Mouse (Mus musculus): ENCODE data around the gene Exph5. TPM values are rescaled to one million over a fixed set of nuclear protein-coding genes. Genes with fewer than 3 reads are reported as not detected.
A peak's percentile ranks its signal among the peaks of the same experiment; 100 is the strongest.

The Exph5 gene
- polyA plus RNA-seq, 1 experiment from 2014 or later = 0.35 TPM

GRCm38 (mm10) chr9:53390136-53390535 lies 88.7 kb downstream of the Exph5 start:
- Histone ChIP-seq H3K9ac (no peak overlapping the region), H3K4me3 (replicated peaks; ENCODE audit: low read length) (no peak overlapping the region), H3K4me1 (replicated peaks; ENCODE audit: control insufficient read depth, insufficient read depth, low read length) (0 out of 2 replicates have a peak, but pooled peaks cover 1% of the 10 kb centered on the region), H3K27me3 (ENCODE audit: control insufficient read depth, insufficient read depth, low read length) (no peaks in the 10 kb centered on the region), H3K9me3 (ENCODE audit: control insufficient read depth, low read length) (no peaks in the 10 kb centered on the region), H3K36me3 (replicated peaks; ENCODE audit: control insufficient read depth, insufficient read depth) (no peaks in the 10 kb centered on the region), H3K4me2 (replicated peaks) (no peak overlapping the region), H3K27ac (no peak overlapping the region)
- DNase-seq (ENCODE audit: low spot score) (no peak), ATAC-seq (ENCODE audit: low FRiP score) (no peak)
- 86% methylated on average over 7 of the region's 7 CpGs for WGBS

GRCm38 (mm10) chr9:53397685-53398387 lies 96.4 kb downstream of the Exph5 start:
- DNase-seq (ENCODE audit: low spot score) (no peak), ATAC-seq (ENCODE audit: low FRiP score) (no peak)
- H3K4me3 ChIP-seq (replicated peaks; ENCODE audit: low read length) = no peak overlapping the region
- 83% methylated on average over 13 of the region's 13 CpGs for WGBS
- no peak overlapping the region for H3K27ac ChIP-seq
- no peaks in the 10 kb centered on the region for H3K9me3 ChIP-seq (ENCODE audit: control insufficient read depth, low read length)
- H3K9ac ChIP-seq = no peak overlapping the region
- H3K4me2 ChIP-seq (replicated peaks) = no peak overlapping the region
- no peaks in the 10 kb centered on the region for H3K36me3 ChIP-seq (replicated peaks; ENCODE audit: control insufficient read depth, insufficient read depth)
- H3K4me1 ChIP-seq (replicated peaks; ENCODE audit: control insufficient read depth, insufficient read depth, low read length) = peaks cover 9% of the 10 kb centered on the region
- H3K27me3 ChIP-seq (ENCODE audit: control insufficient read depth, insufficient read depth, low read length) = no peaks in the 10 kb centered on the region

- WGBS = 12% methylated on average over 5 of the region's 5 CpGs
- H3K27me3 ChIP-seq (ENCODE audit: control insufficient read depth, insufficient read depth, low read length) = no peaks in the 10 kb centered on the region
- H3K4me2 ChIP-seq (replicated peaks) = no peak overlapping the region
- no peak for ATAC-seq (ENCODE audit: low FRiP score)
- H3K4me3 ChIP-seq (replicated peaks; ENCODE audit: low read length) = no peak overlapping the region
- peak; percentile 62 for DNase-seq (ENCODE audit: low spot score)
- H3K9ac ChIP-seq = no peak overlapping the region
- no peak overlapping the region for H3K27ac ChIP-seq
- H3K4me1 ChIP-seq (replicated peaks; ENCODE audit: control insufficient read depth, insufficient read depth, low read length) = peaks cover 12% of the 10 kb centered on the region
- H3K9me3 ChIP-seq (ENCODE audit: control insufficient read depth, low read length) = no peaks in the 10 kb centered on the region
- no peaks in the 10 kb centered on the region for H3K36me3 ChIP-seq (replicated peaks; ENCODE audit: control insufficient read depth, insufficient read depth)
Observed at GRCm38 (mm10) chr9:53398388-53398700, 96.9 kb downstream of the Exph5 start.

GRCm38 (mm10) chr9:53399537-53399936 lies 98.1 kb downstream of the Exph5 start:
- no peak overlapping the region for H3K4me3 ChIP-seq (replicated peaks; ENCODE audit: low read length)
- no peaks in the 10 kb centered on the region for H3K9me3 ChIP-seq (ENCODE audit: control insufficient read depth, low read length)
- H3K36me3 ChIP-seq (replicated peaks; ENCODE audit: control insufficient read depth, insufficient read depth) = no peaks in the 10 kb centered on the region
- 95% methylated on average over 8 of the region's 8 CpGs for whole genome bisulfite sequencing
- H3K4me2 ChIP-seq (replicated peaks) = no peak overlapping the region
- no peaks in the 10 kb centered on the region for H3K27me3 ChIP-seq (ENCODE audit: control insufficient read depth, insufficient read depth, low read length)
- DNase-seq (ENCODE audit: low spot score) = no peak
- no peak overlapping the region for H3K9ac ChIP-seq
- peaks cover 14% of the 10 kb centered on the region for H3K4me1 ChIP-seq (replicated peaks; ENCODE audit: control insufficient read depth, insufficient read depth, low read length)
- no peak overlapping the region for H3K27ac ChIP-seq
- no peak for ATAC-seq (ENCODE audit: low FRiP score)

GRCm38 (mm10) chr9:53400696-53401095 lies 99.2 kb downstream of the Exph5 start:
- DNase-seq (ENCODE audit: low spot score) (no peak), ATAC-seq (ENCODE audit: low FRiP score) (no peak)
- WGBS = 82% methylated on average over 4 of the region's 4 CpGs
- no peak overlapping the region for H3K4me2 ChIP-seq (replicated peaks)
- H3K27me3 ChIP-seq (ENCODE audit: control insufficient read depth, insufficient read depth, low read length) = no peaks in the 10 kb centered on the region
- H3K4me3 ChIP-seq (replicated peaks; ENCODE audit: low read length) = no peak overlapping the region
- H3K4me1 ChIP-seq (replicated peaks; ENCODE audit: control insufficient read depth, insufficient read depth, low read length) = peaks cover 23% of the 10 kb centered on the region
- H3K27ac ChIP-seq = no peak overlapping the region
- H3K9me3 ChIP-seq (ENCODE audit: control insufficient read depth, low read length) = no peaks in the 10 kb centered on the region
- no peak overlapping the region for H3K9ac ChIP-seq
- no peaks in the 10 kb centered on the region for H3K36me3 ChIP-seq (replicated peaks; ENCODE audit: control insufficient read depth, insufficient read depth)

GRCm38 (mm10) chr9:53401146-53401545 lies 99.7 kb downstream of the Exph5 start:
- 87% methylated on average over 8 of the region's 8 CpGs for WGBS
- no peaks in the 10 kb centered on the region for H3K9me3 ChIP-seq (ENCODE audit: control insufficient read depth, low read length)
- DNase-seq (ENCODE audit: low spot score) = no peak

GRCm38 (mm10) chr9:53402291-53402711 lies 100.8 kb downstream of the Exph5 start, which contains the start of gene 4930550C14Rik:
Gene 4930550C14Rik, plus strand, starts transcription at chr9:53402325.
- no peaks in the 10 kb centered on the region for H3K36me3 ChIP-seq (replicated peaks; ENCODE audit: control insufficient read depth, insufficient read depth)
- no peak within 1 kb of the TSS for H3K9ac ChIP-seq
- peak within 1 kb of the TSS; percentile 38 for H3K4me2 ChIP-seq (replicated peaks)
- no peaks in the 10 kb centered on the region for H3K27me3 ChIP-seq (ENCODE audit: control insufficient read depth, insufficient read depth, low read length)
- no peaks in the 10 kb centered on the region for H3K9me3 ChIP-seq (ENCODE audit: control insufficient read depth, low read length)
- ATAC-seq (ENCODE audit: low FRiP score) (no peak), DNase-seq (ENCODE audit: low spot score) (peak; percentile 28)
- no peak within 1 kb of the TSS for H3K4me3 ChIP-seq (replicated peaks; ENCODE audit: low read length)
- H3K4me1 ChIP-seq (replicated peaks; ENCODE audit: control insufficient read depth, insufficient read depth, low read length) = peaks cover 27% of the 10 kb centered on the region
- peak within 1 kb of the TSS; percentile 48 for H3K27ac ChIP-seq
- WGBS = 22% methylated on average over 11 of the region's 11 CpGs

More at GRCm38 (mm10) chr9:53401146-53401545, 99.7 kb downstream of the Exph5 start:
- H3K27me3 ChIP-seq (ENCODE audit: control insufficient read depth, insufficient read depth, low read length) = no peaks in the 10 kb centered on the region
- H3K27ac ChIP-seq = no peak overlapping the region
- ATAC-seq (ENCODE audit: low FRiP score) = no peak
- no peaks in the 10 kb centered on the region for H3K36me3 ChIP-seq (replicated peaks; ENCODE audit: control insufficient read depth, insufficient read depth)
- H3K9ac ChIP-seq = no peak overlapping the region
- H3K4me2 ChIP-seq (replicated peaks) = no peak overlapping the region
- H3K4me1 ChIP-seq (replicated peaks; ENCODE audit: control insufficient read depth, insufficient read depth, low read length) = peaks cover 27% of the 10 kb centered on the region
- no peak overlapping the region for H3K4me3 ChIP-seq (replicated peaks; ENCODE audit: low read length)

GRCm38 (mm10) chr9:53402991-53403390 lies 101.5 kb downstream of the Exph5 start:
- peak; percentile 50 for DNase-seq (ENCODE audit: low spot score)
- H3K27ac ChIP-seq = peak overlapping the region; percentile 48
- no peak for ATAC-seq (ENCODE audit: low FRiP score)
- H3K9ac ChIP-seq = no peak overlapping the region
- peak overlapping the region; percentile 38 for H3K4me2 ChIP-seq (replicated peaks)
- 59% methylated on average over 8 of the region's 8 CpGs for WGBS
- H3K4me1 ChIP-seq (replicated peaks; ENCODE audit: control insufficient read depth, insufficient read depth, low read length) = peaks cover 27% of the 10 kb centered on the region
- no peaks in the 10 kb centered on the region for H3K27me3 ChIP-seq (ENCODE audit: control insufficient read depth, insufficient read depth, low read length)
- no peak overlapping the region for H3K4me3 ChIP-seq (replicated peaks; ENCODE audit: low read length)
- no peaks in the 10 kb centered on the region for H3K9me3 ChIP-seq (ENCODE audit: control insufficient read depth, low read length)
- no peaks in the 10 kb centered on the region for H3K36me3 ChIP-seq (replicated peaks; ENCODE audit: control insufficient read depth, insufficient read depth)

- Histone ChIP-seq H3K4me3 (replicated peaks; ENCODE audit: low read length) (no peak overlapping the region), H3K4me1 (replicated peaks; ENCODE audit: control insufficient read depth, insufficient read depth, low read length) (peaks cover 27% of the 10 kb centered on the region), H3K9ac (no peak overlapping the region), H3K27ac (peak overlapping the region; percentile 89), H3K9me3 (ENCODE audit: control insufficient read depth, low read length) (no peaks in the 10 kb centered on the region), H3K36me3 (replicated peaks; ENCODE audit: control insufficient read depth, insufficient read depth) (no peaks in the 10 kb centered on the region), H3K4me2 (replicated peaks) (peak overlapping the region; percentile 55), H3K27me3 (ENCODE audit: control insufficient read depth, insufficient read depth, low read length) (no peaks in the 10 kb centered on the region)
- ATAC-seq (ENCODE audit: low FRiP score) = no peak
- no peak for DNase-seq (ENCODE audit: low spot score)
- WGBS = 79% methylated on average over 6 of the region's 6 CpGs
Observed at GRCm38 (mm10) chr9:53404050-53404752, 102.7 kb downstream of the Exph5 start.
